Comparison of ENCODE assay signal across 24 mouse cellular contexts in genomic region chr19:13768565-13769276, GRCm38 (mm10). TPM values are rescaled to one million over a fixed set of nuclear protein-coding genes. Genes with fewer than 3 reads are reported as not detected.
A peak's percentile ranks its signal among the peaks of the same experiment; 100 is the strongest.
DNase-seq lines count a peak whose midpoint lies in the region; ATAC-seq lines count a peak whose summit lies in the region.
"Had no signal": no experiment of that assay in that cellular context is flagged by ENCODE, and none has a peak within 500 bp of the region (broad histone marks: within the 10 kb centered on the region; RNA-seq: fewer than 3 reads in every experiment).

No protein-coding gene starts in this region.

- H3K36me3 ChIP-seq in forebrain, embryonic 13.5 days (ENCODE audit: poor library complexity, severe bottlenecking) = no peaks in the 10 kb centered on the region

- no peak overlapping the region for H3K4me3 ChIP-seq in forebrain, embryonic 13.5 days
- H3K4me3 ChIP-seq: heart, adult 2 months; left cerebral cortex, adult 2 months had no signal

- no peak for DNase-seq in cerebellum, postnatal 4 days (ENCODE audit: low spot score in 2 of 2)
- DNase-seq in brain, adult 2 months (ENCODE audit: low read depth, low spot score) = peak; percentile 80
- peak; percentile 59 for DNase-seq in cerebellum, adult 9-11 months
- peak; percentile 11 for DNase-seq in retina, postnatal 1 day
- no peak for DNase-seq in urinary bladder, adult 18-20 months (ENCODE audit: low spot score in 2 of 2)
- no peak for DNase-seq in spleen, adult 18-20 months
- DNase-seq: gastrocnemius, postnatal 10 days; heart, adult 2 months; lung, adult 18-20 months; right cerebral cortex, postnatal 4 days had no signal

- no peak overlapping the region for H3K9ac ChIP-seq in forebrain, embryonic 13.5 days

- 91% methylated on average over 9 of the region's 9 CpGs for WGBS in forebrain, embryonic 13.5 days

- H3K4me1 ChIP-seq in forebrain, embryonic 13.5 days = no peaks in the 10 kb centered on the region

- H3K4me2 ChIP-seq in forebrain, embryonic 13.5 days = no peak overlapping the region
- H3K4me2 ChIP-seq: liver, embryonic 11.5 days had no signal

- peak; percentile 56; the same call in 1 of the 2 replicates for ATAC-seq in cerebellum, adult (ENCODE audit: insufficient number of reproducible peaks, low FRiP score, low TSS enrichment)
- no peak for ATAC-seq in forebrain, embryonic 13.5 days
- ATAC-seq: hindbrain, embryonic 16.5 days; intestine, postnatal 0 days had no signal

- H3K27me3 ChIP-seq in forebrain, embryonic 13.5 days = no peaks in the 10 kb centered on the region

- no peak overlapping the region for H3K27ac ChIP-seq in forebrain, embryonic 13.5 days
- H3K27ac ChIP-seq: heart, adult 2 months; kidney, postnatal 0 days; left cerebral cortex, adult 2 months; stomach, postnatal 0 days had no signal

- H3K9me3 ChIP-seq in forebrain, embryonic 13.5 days (replicated peaks) = no peaks in the 10 kb centered on the region; the same call in 1 of the 2 replicates

RNA-seq across cellular contexts. Expression of gene Olfr1495, which starts 4.3 kb away (rescaled TPM):
- not detected in 2 replicates for polyA plus RNA-seq in forebrain, embryonic 13.5 days (2015; fragmentation: Nextera tagmentation; extraction: Ambion mirVana)
- polyA plus RNA-seq: forebrain, embryonic 11.5 days; frontal cortex, adult 2 months; heart, adult 2 months; heart, embryonic 16.5 days; hindbrain, embryonic 16.5 days; intestine, postnatal 0 days; kidney, postnatal 0 days; limb, embryonic 11.5 days; liver, embryonic 11.5 days; midbrain, postnatal 0 days; stomach, postnatal 0 days; thymus, postnatal 0 days had no signal

RNA-seq across cellular contexts. Expression of gene Olfr1496, which starts 9.0 kb away (rescaled TPM):
- polyA plus RNA-seq in forebrain, embryonic 13.5 days (2015; fragmentation: Nextera tagmentation; extraction: Ambion mirVana) = not detected in 2 replicates
- polyA plus RNA-seq: forebrain, embryonic 11.5 days; heart, adult 2 months; heart, embryonic 16.5 days; hindbrain, embryonic 16.5 days; intestine, postnatal 0 days; kidney, postnatal 0 days; limb, embryonic 11.5 days; liver, embryonic 11.5 days; midbrain, postnatal 0 days; stomach, postnatal 0 days; thymus, postnatal 0 days had no signal

RNA-seq across cellular contexts. Expression of gene Olfr1494, which starts 29.2 kb away (rescaled TPM):
- polyA plus RNA-seq in forebrain, embryonic 13.5 days (2015; fragmentation: Nextera tagmentation; extraction: Ambion mirVana) = not detected in 2 replicates
- polyA plus RNA-seq: forebrain, embryonic 11.5 days; frontal cortex, adult 2 months; heart, adult 2 months; heart, embryonic 16.5 days; hindbrain, embryonic 16.5 days; intestine, postnatal 0 days; kidney, postnatal 0 days; limb, embryonic 11.5 days; liver, embryonic 11.5 days; midbrain, postnatal 0 days; stomach, postnatal 0 days; thymus, postnatal 0 days had no signal

RNA-seq across cellular contexts. Expression of gene Olfr1497, which starts 29.3 kb away (rescaled TPM):
- not detected in 2 replicates for polyA plus RNA-seq in forebrain, embryonic 13.5 days (2015; fragmentation: Nextera tagmentation; extraction: Ambion mirVana)
- polyA plus RNA-seq: forebrain, embryonic 11.5 days; frontal cortex, adult 2 months; heart, adult 2 months; heart, embryonic 16.5 days; hindbrain, embryonic 16.5 days; intestine, postnatal 0 days; kidney, postnatal 0 days; limb, embryonic 11.5 days; liver, embryonic 11.5 days; midbrain, postnatal 0 days; stomach, postnatal 0 days; thymus, postnatal 0 days had no signal

RNA-seq across cellular contexts. Expression of gene Olfr1493-ps1, which starts 45.6 kb away (rescaled TPM):
- not detected in 2 replicates for polyA plus RNA-seq in forebrain, embryonic 13.5 days (2015; fragmentation: Nextera tagmentation; extraction: Ambion mirVana)
- polyA plus RNA-seq: forebrain, embryonic 11.5 days; frontal cortex, adult 2 months; heart, adult 2 months; heart, embryonic 16.5 days; hindbrain, embryonic 16.5 days; intestine, postnatal 0 days; kidney, postnatal 0 days; limb, embryonic 11.5 days; liver, embryonic 11.5 days; midbrain, postnatal 0 days; stomach, postnatal 0 days; thymus, postnatal 0 days had no signal

Comparison
In these comparisons a context has a peak if more than half of its experiments do, and no peak if none do; other contexts are left out.
1. DNase-seq: peak in brain, adult 2 months (single experiment), cerebellum, adult 9-11 months (single experiment) and retina, postnatal 1 day (single experiment); none in cerebellum, postnatal 4 days (0 of 2), urinary bladder, adult 18-20 months (0 of 2) and spleen, adult 18-20 months (0 of 2).